30 mouse cellular contexts compared by ENCODE assay signal in the genomic region with DNA sequence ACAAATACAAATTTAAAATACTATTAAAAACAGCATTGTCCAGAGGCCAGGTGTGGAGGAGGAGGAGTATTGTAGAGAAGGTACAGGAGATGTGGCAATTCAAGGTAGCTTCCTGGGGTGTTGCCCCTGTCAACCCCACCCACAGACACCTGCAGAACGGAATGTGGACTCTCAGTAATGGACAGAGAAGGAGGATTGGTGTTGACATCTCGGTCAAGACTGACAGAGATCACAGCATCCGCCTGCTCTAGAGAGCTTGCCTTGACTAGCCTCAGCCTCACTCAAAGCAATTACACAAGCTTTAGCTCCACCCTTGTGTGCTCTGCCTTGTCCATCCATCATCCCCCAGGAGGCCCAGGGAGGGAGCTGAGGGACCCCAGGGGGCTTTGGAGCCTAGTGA. TPM values are rescaled to one million over a fixed set of nuclear protein-coding genes. Genes with fewer than 3 reads are reported as not detected.
DNase-seq lines count a peak whose midpoint lies in the region; ATAC-seq and TF ChIP-seq lines count a peak whose summit lies in the region.
"Had no signal": no experiment of that assay in that cellular context is flagged by ENCODE, and none has a peak within 500 bp of the region (broad histone marks: within the 10 kb centered on the region; RNA-seq: fewer than 3 reads in every experiment).

No protein-coding gene starts in this region.

- H3K36me3 ChIP-seq in heart, adult 2 months (ENCODE audit: control insufficient read depth, insufficient read depth, low read length) = no peaks in the 10 kb centered on the region
- peaks cover 5% of the 10 kb centered on the region for H3K36me3 ChIP-seq in ES-E14 (ENCODE audit: control insufficient read depth, insufficient read depth, low read length, poor library complexity, severe bottlenecking)
- no peaks in the 10 kb centered on the region for H3K36me3 ChIP-seq in embryonic facial prominence, embryonic 15.5 days
- H3K36me3 ChIP-seq: embryonic facial prominence, embryonic 12.5 days; forebrain, embryonic 10.5 days; heart, embryonic 10.5 days; heart, embryonic 13.5 days; hindbrain, embryonic 12.5 days; hindbrain, embryonic 15.5 days had no signal

- H3K4me3 ChIP-seq in heart, adult 2 months = no peak overlapping the region
- H3K4me3 ChIP-seq in ES-E14 (ENCODE audit: insufficient read depth in 1 of 2, low read depth in 1 of 2, low read length in 2 of 2, poor library complexity in 1 of 2, severe bottlenecking in 1 of 2) = no peak overlapping the region
- H3K4me3 ChIP-seq in embryonic facial prominence, embryonic 15.5 days (replicated peaks) = no peak overlapping the region
- H3K4me3 ChIP-seq: embryonic facial prominence, embryonic 12.5 days; forebrain, embryonic 10.5 days; gastrocnemius, adult 2 months; heart, embryonic 10.5 days; heart, embryonic 13.5 days; hindbrain, embryonic 12.5 days; hindbrain, embryonic 15.5 days had no signal

- no peaks in the 10 kb centered on the region for H3K9me3 ChIP-seq in ES-E14 (ENCODE audit: control insufficient read depth, insufficient read depth, low read depth, low read length)
- H3K9me3 ChIP-seq in embryonic facial prominence, embryonic 15.5 days (replicated peaks) = no peaks in the 10 kb centered on the region
- H3K9me3 ChIP-seq: embryonic facial prominence, embryonic 12.5 days; forebrain, embryonic 10.5 days; heart, embryonic 10.5 days; heart, embryonic 13.5 days; hindbrain, embryonic 12.5 days; hindbrain, embryonic 15.5 days had no signal

- H3K4me1 ChIP-seq in heart, adult 2 months (ENCODE audit: control insufficient read depth, insufficient read depth, low read length) = peaks cover 1% of the 10 kb centered on the region; the same call in 1 of the 2 replicates
- H3K4me1 ChIP-seq in ES-E14 (ENCODE audit: control insufficient read depth in 2 of 2, insufficient read depth in 2 of 2, low read length in 2 of 2, poor library complexity in 1 of 2) = peaks cover 7 to 29% of the 10 kb centered on the region in 2 experiments; a peak in 3 of 4 replicates
- peaks cover 31% of the 10 kb centered on the region for H3K4me1 ChIP-seq in embryonic facial prominence, embryonic 15.5 days

- H3K27me3 ChIP-seq in heart, adult 2 months (ENCODE audit: control insufficient read depth, insufficient read depth, low read length) = no peaks in the 10 kb centered on the region
- H3K27me3 ChIP-seq in embryonic facial prominence, embryonic 15.5 days = no peaks in the 10 kb centered on the region; the same call in 1 of the 2 replicates

- intact Hi-C loops in heart, adult 2 months (cut with DNase I) = no loop called here
- intact Hi-C loops in left cerebral cortex, postnatal 25 days (cut with DNase I) = no loop called here

- WGBS in heart, adult 2 months = 60% methylated on average over 3 of the region's 3 CpGs
- 51% methylated on average over 3 of the region's 3 CpGs for WGBS in embryonic facial prominence, embryonic 15.5 days

- H3K9ac ChIP-seq in heart, adult 2 months (ENCODE audit: low read depth, low read length) = no peak overlapping the region
- H3K9ac ChIP-seq in ES-E14 (ENCODE audit: insufficient read depth, low read depth, low read length, poor library complexity, severe bottlenecking) = peak overlapping the region; percentile 11; the same call in 1 of the 2 replicates
- no peak overlapping the region for H3K9ac ChIP-seq in embryonic facial prominence, embryonic 15.5 days
- H3K9ac ChIP-seq: embryonic facial prominence, embryonic 12.5 days; forebrain, postnatal 0 days; heart, embryonic 13.5 days; hindbrain, embryonic 12.5 days; hindbrain, embryonic 15.5 days had no signal

- in situ Hi-C loops in ES-E14 (cut with MboI; ENCODE audit: low sequenced_read_pairs in 2 of 2, unreplicated experiment in 2 of 2) = no loop called here

- H3K27ac ChIP-seq in heart, adult 2 months = no peak overlapping the region
- H3K27ac ChIP-seq in ES-E14 (ENCODE audit: insufficient read depth, low read depth, low read length, poor library complexity, severe bottlenecking) = peak overlapping the region; percentile 33; the same call in 1 of the 2 replicates
- peak overlapping the region; percentile 18; the same call in 1 of the 2 replicates for H3K27ac ChIP-seq in embryonic facial prominence, embryonic 15.5 days (replicated peaks)
- H3K27ac ChIP-seq: embryonic facial prominence, embryonic 12.5 days; forebrain, embryonic 10.5 days; gastrocnemius, adult 2 months; heart, embryonic 10.5 days; heart, embryonic 13.5 days; hindbrain, embryonic 12.5 days; hindbrain, embryonic 15.5 days had no signal

- no peak for ATAC-seq in embryonic facial prominence, embryonic 15.5 days (ENCODE audit: insufficient number of reproducible peaks, low FRiP score, low TSS enrichment, low read depth)
- ATAC-seq: forebrain, embryonic 14.5 days; forebrain, postnatal 0 days; intestine, postnatal 0 days had no signal

- TF ChIP-seq EP300 in heart, adult 2 months (IDR thresholded peaks at IDR 0.05; ENCODE audit: insufficient read depth, low read depth, low read length) = no peak

- H3K4me2 ChIP-seq in embryonic facial prominence, embryonic 15.5 days (replicated peaks) = no peak overlapping the region
- H3K4me2 ChIP-seq: embryonic facial prominence, embryonic 12.5 days; heart, embryonic 13.5 days; hindbrain, embryonic 12.5 days; hindbrain, embryonic 15.5 days had no signal

- peak; percentile 87 for DNase-seq in heart, adult 11 months
- DNase-seq in heart, adult 2 months = no peak
- DNase-seq in ES-E14 (ENCODE audit: low read depth, low spot score) = no peak
- DNase-seq in neural tube, embryonic 10.5 days (ENCODE audit: extremely low spot score, low spot score) = no peak
- DNase-seq in left cerebral cortex, adult 11 months (ENCODE audit: low spot score) = no peak
- no peak for DNase-seq in left cerebral cortex, postnatal 25 days (ENCODE audit: low spot score in 2 of 2)
- DNase-seq: adrenal gland, adult 2 months; adrenal gland, postnatal 14 days; B cell, adult 2 months; cerebellum, adult 11 months; cerebellum, adult 8-10 months; cerebellum, postnatal 10 days; cerebellum, postnatal 36 days; forebrain, postnatal 0 days; gastrocnemius, adult 2 months; gastrocnemius, postnatal 14 days; heart, adult 18-20 months; heart, postnatal 14 days; kidney, adult 2 months had no signal

- H3K79me2 ChIP-seq in heart, adult 2 months (replicated peaks; ENCODE audit: control insufficient read depth, insufficient read depth, low read length) = no peaks in the 10 kb centered on the region

- no peak for TF ChIP-seq CTCF in heart, adult 2 months (IDR thresholded peaks at IDR 0.05)

- no peak for TF ChIP-seq POLR2A in heart, adult 2 months (IDR thresholded peaks at IDR 0.05; ENCODE audit: insufficient read depth, low read depth, low read length)

TF ChIP-seq in ES-E14, 5 proteins besides CTCF, POLR2A, EP300 and RAD21:
- no peak for TF ChIP-seq CHD2 (IDR thresholded peaks at IDR 0.05; ENCODE audit: low read depth, low read length)
- no peak for TF ChIP-seq ZNF384 (IDR thresholded peaks at IDR 0.05; ENCODE audit: low read depth, low read length)
- TF ChIP-seq HCFC1 (IDR thresholded peaks at IDR 0.05; ENCODE audit: borderline replicate concordance, insufficient read depth, low read length) = no peak
- TF ChIP-seq ZC3H11A (IDR thresholded peaks at IDR 0.05; ENCODE audit: borderline replicate concordance, low read depth, low read length) = no peak
- no peak for TF ChIP-seq MAFK (IDR thresholded peaks at IDR 0.05; ENCODE audit: insufficient read depth, low read depth, low read length)

RNA-seq across cellular contexts. Expression of a gene that starts 3.2 kb away (rescaled TPM):
- total RNA-seq in heart, adult 2 months (2021) = 100 to 1,000 TPM; 434 to 446 TPM
- polyA plus RNA-seq in heart, adult 2 months (2012; rRNA removed) = 427 and 635 TPM in 2 replicates
- total RNA-seq in ES-E14 (2012; rRNA removed) = 630 and 878 TPM in 2 replicates
- polyA plus RNA-seq in embryonic facial prominence, embryonic 15.5 days (2015; fragmentation: Nextera tagmentation; extraction: Ambion mirVana) = 803 and 821 TPM in 2 replicates
- total RNA-seq in left cerebral cortex, postnatal 25 days (2021) = 10 to 100 TPM; 16.9 to 19.7 TPM
- total RNA-seq: hematopoietic stem cell, adult 5-6 weeks; MEL had no signal

RNA-seq across cellular contexts. Expression of a gene that starts 43.5 kb away (rescaled TPM):
- total RNA-seq in heart, adult 2 months (2021) = 100 to 1,000 TPM; 275 to 304 TPM
- polyA plus RNA-seq in heart, adult 2 months (2012; rRNA removed) = 99.0 and 116 TPM in 2 replicates
- 109 and 176 TPM in 2 replicates for total RNA-seq in ES-E14 (2012; rRNA removed)
- polyA plus RNA-seq in embryonic facial prominence, embryonic 15.5 days (2015; fragmentation: Nextera tagmentation; extraction: Ambion mirVana) = 149 and 156 TPM in 2 replicates
- 1,000 to 10,000 TPM; 1,217 to 1,308 TPM for total RNA-seq in left cerebral cortex, postnatal 25 days (2021)

Comparison
In these comparisons a context has a peak if more than half of its experiments do, and no peak if none do; other contexts are left out.
1. RNA of a gene that starts 3.2 kb away (total RNA-seq): 630 to 878 TPM in ES-E14 and 434 to 446 TPM in heart, adult 2 months; 16.9 to 19.7 TPM in left cerebral cortex, postnatal 25 days; every median in the first group is over 10 times any median in the second.